Mouse (Mus musculus): Measurements from ENCODE around the gene AW551984. TPM values are rescaled to one million over a fixed set of nuclear protein-coding genes. Genes with fewer than 3 reads are reported as not detected.

AW551984 gene
- polyA plus RNA-seq (2017; shearing (Covaris generic)) = under 1 TPM; 0.11 to 0.82 TPM

DNA sequence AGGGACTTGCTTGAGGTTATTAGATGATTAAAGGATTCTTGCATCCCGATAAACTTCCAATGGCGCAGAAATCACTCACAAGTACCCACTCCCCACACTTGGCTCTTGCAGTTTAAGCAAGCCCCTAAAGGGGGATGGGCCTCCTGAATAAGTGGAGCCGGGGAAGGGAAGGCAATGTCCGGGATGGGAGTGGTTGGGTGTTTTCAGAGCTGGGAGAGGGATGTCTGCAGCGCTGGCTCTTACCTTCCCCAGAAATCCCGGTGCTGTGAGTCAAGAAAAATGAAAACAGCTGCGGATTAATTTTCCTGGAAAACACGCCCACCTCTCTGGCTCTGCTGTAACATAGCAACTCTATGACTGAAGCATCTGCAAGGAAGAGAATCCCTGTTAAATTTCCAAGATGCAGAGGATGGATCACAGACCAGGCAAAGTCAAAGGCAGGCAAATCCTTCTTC is at the start of gene AW551984:
AW551984 (minus strand) TSS at position 405 of the 455 bp plus-strand sequence.

GRCm38 (mm10) chr9:39644785-39645184 is 40.6 kb upstream of the AW551984 start, which contains the start of gene Olfr961:
TSS of gene Olfr961 (plus strand) at chr9:39645085.

DNA sequence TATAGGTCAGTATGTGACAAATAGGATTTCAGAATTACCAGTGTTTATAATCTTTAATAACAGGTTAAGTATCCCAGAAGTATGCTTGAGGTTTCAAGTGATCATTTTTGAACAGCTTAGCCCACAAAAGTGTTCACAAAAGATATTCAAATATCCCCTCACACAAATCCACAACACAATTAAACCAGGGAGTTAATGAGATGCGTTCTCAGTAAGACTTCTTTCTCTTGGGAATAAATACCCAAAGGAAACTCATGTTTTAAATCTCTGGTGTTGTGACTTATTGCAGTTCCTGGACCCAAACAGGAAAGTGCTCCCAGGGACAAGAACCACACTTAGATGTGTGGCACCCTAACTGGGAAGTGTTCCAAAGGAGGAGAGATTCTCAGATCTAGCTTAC is 16.9 kb upstream of the AW551984 start, which contains the start of gene Olfr960:
Olfr960 (plus strand) TSS at position 301 of the 400 bp plus-strand sequence.

GRCm38 (mm10) chr9:39610355-39610754 is 6.2 kb upstream of the AW551984 start, which contains the start of gene Olfr148:
TSS of gene Olfr148 (plus strand) at chr9:39610655.

GRCm38 (mm10) chr9:39575469-39575868 is 28.7 kb downstream of the AW551984 start, which contains the start of gene Olfr959:
TSS of gene Olfr959 (minus strand) at chr9:39575569.

DNA sequence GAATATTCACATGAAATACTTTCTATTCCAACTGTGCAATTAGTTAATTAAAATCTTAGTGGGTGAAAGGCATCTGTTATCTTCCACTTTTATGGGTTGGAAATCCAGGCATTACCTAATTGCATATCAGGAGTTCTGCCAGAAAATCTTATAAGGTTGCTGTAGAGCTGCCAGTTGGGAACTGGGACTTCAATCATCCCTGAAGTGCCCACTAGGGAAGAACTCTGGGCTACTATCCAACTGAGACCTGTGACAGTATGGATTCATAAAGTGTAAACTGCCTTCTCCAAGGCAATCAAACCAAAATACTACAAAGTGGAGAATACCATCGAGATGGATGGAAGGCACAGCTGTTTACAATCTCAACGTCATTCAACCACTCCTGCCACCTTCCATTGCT is 50.3 kb downstream of the AW551984 start, which contains the start of gene Olfr958:
Olfr958 (minus strand) TSS at position 109 of the 400 bp plus-strand sequence.

Other genes starting within 250 kb of the AW551984 start
- gene Olfr951, start 217.0 kb downstream of the AW551984 start, polyA plus RNA-seq (2017; shearing (Covaris generic)) = not detected
- not detected for gene Olfr952, start 177.3 kb downstream of the AW551984 start, polyA plus RNA-seq (2017; shearing (Covaris generic))
- not detected for gene Olfr954, start 147.7 kb downstream of the AW551984 start, polyA plus RNA-seq (2017; shearing (Covaris generic))
- gene Olfr955, start 132.5 kb downstream of the AW551984 start, polyA plus RNA-seq (2017; shearing (Covaris generic)) = not detected
- not detected for gene Olfr44, start 110.4 kb downstream of the AW551984 start, polyA plus RNA-seq (2017; shearing (Covaris generic))
- gene Olfr957, start 88.6 kb downstream of the AW551984 start, polyA plus RNA-seq (2017; shearing (Covaris generic)) = not detected
- gene Olfr958, start 50.3 kb downstream of the AW551984 start, polyA plus RNA-seq (2017; shearing (Covaris generic)) = not detected
- gene Olfr959, start 28.8 kb downstream of the AW551984 start, polyA plus RNA-seq (2017; shearing (Covaris generic)) = not detected
- under 1 TPM in 1 of 2 experiments, not detected in 1; 0.25 TPM for gene Olfr148, start 6.3 kb upstream of the AW551984 start, polyA plus RNA-seq (2017; shearing (Covaris generic))
- not detected for gene Olfr960, start 17.0 kb upstream of the AW551984 start, polyA plus RNA-seq (2017; shearing (Covaris generic))
- gene Olfr961, start 40.7 kb upstream of the AW551984 start, polyA plus RNA-seq (2017; shearing (Covaris generic)) = under 1 TPM; 0.11 to 0.13 TPM
- not detected for gene Olfr963, start 62.8 kb upstream of the AW551984 start, polyA plus RNA-seq (2017; shearing (Covaris generic))
- gene Olfr149, start 102.7 kb upstream of the AW551984 start, polyA plus RNA-seq (2017; shearing (Covaris generic)) = under 1 TPM in 1 of 2 experiments, not detected in 1; 0.23 TPM
- not detected for gene Olfr965, start 107.0 kb upstream of the AW551984 start, polyA plus RNA-seq (2017; shearing (Covaris generic))
- under 1 TPM; 0.20 to 0.27 TPM for gene Olfr150, start 126.6 kb upstream of the AW551984 start, polyA plus RNA-seq (2017; shearing (Covaris generic))
- under 1 TPM in 1 of 2 experiments, not detected in 1; 0.43 TPM for gene Olfr967, start 141.8 kb upstream of the AW551984 start, polyA plus RNA-seq (2017; shearing (Covaris generic))
- not detected for gene Olfr968, start 178.8 kb upstream of the AW551984 start, polyA plus RNA-seq (2017; shearing (Covaris generic))
- 1 to 10 TPM in 1 of 2 experiments, under 1 TPM in 1; 0.10 to 1.1 TPM for gene Olfr969, start 186.5 kb upstream of the AW551984 start, polyA plus RNA-seq (2017; shearing (Covaris generic))
- under 1 TPM; 0.13 to 0.45 TPM for gene Olfr970, start 204.5 kb upstream of the AW551984 start, polyA plus RNA-seq (2017; shearing (Covaris generic))
- gene Olfr971, start 232.5 kb upstream of the AW551984 start, polyA plus RNA-seq (2017; shearing (Covaris generic)) = under 1 TPM in 1 of 2 experiments, not detected in 1; 0.23 TPM